Mouse (Mus musculus) kidney, postnatal 10 days (tissue): ENCODE results near the gene Tcp10c.
"Not testable (repeated sequence)": the region's sequence is repeated elsewhere in the genome, so short reads cannot be mapped to it uniquely, and the experiment has no call there.

Experiments
- DNase-seq: peaks from one replicate; pipeline ENCODE4 v3.0.0; 2021; ENCODE audit warnings: mixed read lengths

The Tcp10c gene

GRCm38 (mm10) chr17:13354521-13354920 is at the start of gene Tcp10c:
Gene Tcp10c, plus strand, starts transcription at chr17:13354572.
- not testable (repeated sequence) for DNase-seq

GRCm38 (mm10) chr17:13307852-13308251 is 46.5 kb upstream of the Tcp10c start:
- DNase-seq, result peak; percentile 56

GRCm38 (mm10) chr17:13308344-13308743 is 46.0 kb upstream of the Tcp10c start:
- peak; percentile 34 for DNase-seq

- DNase-seq, result peak; percentile 72
Measured at GRCm38 (mm10) chr17:13308746-13309145, 45.6 kb upstream of the Tcp10c start.

GRCm38 (mm10) chr17:13309182-13309631 is 45.2 kb upstream of the Tcp10c start:
- peak; percentile 40 for DNase-seq

DNA sequence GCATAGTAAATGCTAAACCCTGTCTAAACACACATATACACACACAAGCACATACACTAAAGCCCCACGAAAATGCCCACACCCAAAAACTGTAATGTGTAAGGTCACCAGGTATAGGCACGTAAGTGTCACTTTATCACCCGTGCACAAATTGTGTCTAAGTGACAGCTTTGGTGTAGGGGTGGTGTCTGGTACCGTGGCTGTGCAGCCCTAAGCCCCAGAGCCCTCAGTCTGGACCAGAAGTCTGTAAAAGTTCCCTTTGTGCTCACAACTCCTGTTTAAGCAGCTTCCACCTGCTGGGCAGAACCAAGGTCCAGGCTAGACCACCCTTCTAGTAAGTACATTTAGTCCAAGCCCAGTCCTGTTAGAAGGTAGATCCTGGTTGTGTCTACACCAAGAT is 24.4 kb upstream of the Tcp10c start:
- not testable (repeated sequence) for DNase-seq

DNA sequence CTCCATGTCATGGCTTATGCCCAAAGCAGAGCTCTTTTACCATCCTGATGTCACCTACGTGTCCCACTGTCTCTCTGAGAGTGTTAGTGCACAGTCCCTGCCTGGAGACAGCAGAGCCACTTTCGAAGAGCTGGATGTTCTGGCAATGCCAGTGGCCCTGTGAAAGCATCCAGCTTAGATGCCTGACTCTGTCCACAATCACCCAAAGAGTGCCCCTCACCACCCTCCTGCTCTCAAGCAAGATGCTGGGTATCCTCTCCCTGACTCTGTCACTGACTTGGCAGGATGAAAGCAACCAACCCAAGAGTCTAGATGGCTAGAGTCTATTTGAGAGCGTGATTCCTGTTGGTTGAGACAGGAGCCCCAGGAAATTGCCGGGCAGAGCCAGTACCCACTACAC is 23.2 kb upstream of the Tcp10c start:
- not testable (repeated sequence) for DNase-seq

- not testable (repeated sequence) for DNase-seq
Measured at GRCm38 (mm10) chr17:13332496-13332895, 21.9 kb upstream of the Tcp10c start.

- peak; percentile 47 for DNase-seq
Measured at GRCm38 (mm10) chr17:13336979-13337749, 17.2 kb upstream of the Tcp10c start.

DNA sequence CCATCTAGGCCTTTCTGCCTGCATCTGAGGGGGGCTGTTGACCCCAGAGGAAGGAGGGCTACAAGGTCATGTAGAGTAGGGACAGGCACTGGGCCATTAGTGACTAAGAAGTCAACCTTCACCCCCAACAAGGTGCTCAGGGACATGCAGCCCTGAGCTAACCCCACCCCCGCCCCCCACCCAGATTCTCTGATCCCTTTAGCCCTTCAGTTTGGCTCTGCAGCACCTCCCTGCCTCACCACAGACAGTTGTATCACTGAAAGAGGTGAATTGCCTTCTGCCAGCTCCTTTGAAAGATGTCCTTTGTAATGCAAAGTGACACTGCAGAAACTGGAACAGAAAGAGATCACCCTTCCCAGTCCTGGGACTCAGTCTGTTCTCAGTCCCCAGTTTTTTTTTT is 16.4 kb upstream of the Tcp10c start:
- DNase-seq, result not testable (repeated sequence)

- DNase-seq, result not testable (repeated sequence)
Measured at GRCm38 (mm10) chr17:13340071-13340470, 14.3 kb upstream of the Tcp10c start.

- DNase-seq, result not testable (repeated sequence)
Measured at GRCm38 (mm10) chr17:13345923-13346322, 8.4 kb upstream of the Tcp10c start.

DNA sequence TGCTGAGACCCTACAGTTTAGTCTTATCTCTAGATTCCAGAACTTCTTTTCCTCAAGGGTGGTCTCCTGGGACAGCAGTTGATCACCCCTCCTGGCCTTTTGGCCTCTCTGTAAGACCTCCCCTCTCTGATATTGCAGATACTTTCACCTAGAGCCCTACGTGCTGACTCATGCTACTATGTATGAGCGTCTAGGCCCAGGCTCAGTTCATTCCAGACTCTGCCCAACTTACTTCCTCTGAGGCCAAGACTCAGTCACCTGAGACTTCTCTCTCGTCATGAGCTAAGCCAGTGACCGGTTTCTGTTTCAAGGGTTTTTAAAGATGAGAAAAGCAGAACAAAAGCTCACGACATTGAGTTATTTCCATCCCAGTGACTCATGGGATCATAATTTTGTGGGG is 4.8 kb upstream of the Tcp10c start:
- not testable (repeated sequence) for DNase-seq

GRCm38 (mm10) chr17:13353249-13353648 is 1.1 kb upstream of the Tcp10c start:
- not testable (repeated sequence) for DNase-seq

GRCm38 (mm10) chr17:13362489-13362888 is 8.1 kb downstream of the Tcp10c start:
- not testable (repeated sequence) for DNase-seq

GRCm38 (mm10) chr17:13363773-13364172 is 9.4 kb downstream of the Tcp10c start:
- DNase-seq, result not testable (repeated sequence)

DNA sequence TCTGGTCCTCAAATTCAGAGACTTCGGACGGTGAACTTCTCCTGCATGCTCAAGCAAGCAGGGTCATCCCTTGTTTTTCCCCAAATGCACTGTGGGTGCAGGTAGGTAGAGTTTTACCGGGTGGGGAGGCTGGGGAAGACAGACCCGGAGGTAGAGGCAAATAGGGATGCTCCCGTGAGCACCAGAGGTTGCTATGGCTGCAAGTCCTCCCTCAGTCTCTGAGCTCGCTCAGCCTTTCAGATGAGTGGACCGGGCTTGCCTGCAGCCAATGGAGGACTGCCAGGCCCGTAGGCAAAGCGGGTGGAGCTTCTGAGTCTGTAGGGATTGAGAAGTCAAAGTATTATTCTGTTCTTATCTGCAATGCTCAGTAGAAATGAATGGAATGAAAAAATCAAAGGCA is 9.8 kb downstream of the Tcp10c start:
- DNase-seq, result not testable (repeated sequence)

GRCm38 (mm10) chr17:13367181-13367580 is 12.8 kb downstream of the Tcp10c start:
- DNase-seq, result not testable (repeated sequence)

DNA sequence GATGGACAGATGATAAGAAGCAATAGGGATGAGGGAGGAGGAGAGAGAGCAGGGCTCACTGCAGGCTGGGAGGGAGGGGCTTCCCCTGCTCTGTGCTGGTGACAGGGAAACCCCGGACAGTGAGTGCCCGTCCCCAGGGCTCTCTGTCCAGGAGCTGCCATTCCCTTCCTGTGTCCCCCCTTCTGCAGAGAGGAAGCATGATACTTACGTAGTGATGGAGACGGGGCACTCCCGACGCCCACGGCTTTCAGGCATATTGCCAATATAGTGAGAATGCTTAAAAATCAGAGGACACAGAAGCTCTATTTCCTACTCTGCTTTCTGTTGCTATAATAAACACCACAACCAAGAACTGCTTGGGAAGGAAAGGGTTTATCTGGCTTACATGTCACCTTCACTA is 14.3 kb downstream of the Tcp10c start:
- DNase-seq, result not testable (repeated sequence)

DNA sequence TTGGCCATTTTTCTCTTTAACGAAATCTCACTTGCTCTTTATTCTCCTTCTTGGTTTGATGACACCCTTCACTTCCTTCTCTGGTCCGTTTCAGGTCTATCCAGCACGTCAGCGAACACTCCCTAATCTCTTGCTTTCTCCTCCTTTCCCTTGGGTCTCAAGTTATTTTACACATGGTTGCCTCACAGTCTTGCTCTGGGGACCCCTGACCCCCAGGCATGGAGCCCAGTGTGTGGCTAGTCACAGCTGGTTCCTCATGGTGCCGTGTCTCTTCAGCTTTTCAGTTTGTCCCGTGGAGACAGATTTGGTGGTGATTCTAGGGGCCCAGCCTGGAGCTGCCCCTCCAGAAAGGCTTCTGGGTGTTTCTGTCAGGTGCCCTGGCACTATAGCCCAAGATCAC is 16.4 kb downstream of the Tcp10c start:
- not testable (repeated sequence) for DNase-seq

DNA sequence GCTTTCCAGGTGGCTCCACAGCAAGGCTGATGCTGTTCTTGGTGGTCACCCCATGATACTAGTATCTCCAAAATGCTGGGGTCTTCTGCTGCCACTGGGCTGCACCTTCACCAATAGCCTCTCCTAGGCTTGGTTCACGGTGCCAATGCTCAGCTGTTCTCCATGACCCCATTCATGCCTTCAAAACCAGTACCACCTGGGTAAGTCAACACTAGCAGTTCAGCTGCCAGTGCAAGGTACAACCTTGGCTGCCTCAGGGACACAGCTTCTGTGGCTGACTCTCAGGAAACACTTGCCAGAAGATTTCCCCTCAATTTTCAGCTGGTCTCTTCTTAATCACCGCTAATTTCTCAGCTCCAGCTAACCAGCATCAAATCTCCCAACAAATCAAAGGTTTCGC is 24.0 kb downstream of the Tcp10c start:
- not testable (repeated sequence) for DNase-seq

GRCm38 (mm10) chr17:13379951-13380615 is 25.7 kb downstream of the Tcp10c start:
- DNase-seq, result not testable (repeated sequence)

DNA sequence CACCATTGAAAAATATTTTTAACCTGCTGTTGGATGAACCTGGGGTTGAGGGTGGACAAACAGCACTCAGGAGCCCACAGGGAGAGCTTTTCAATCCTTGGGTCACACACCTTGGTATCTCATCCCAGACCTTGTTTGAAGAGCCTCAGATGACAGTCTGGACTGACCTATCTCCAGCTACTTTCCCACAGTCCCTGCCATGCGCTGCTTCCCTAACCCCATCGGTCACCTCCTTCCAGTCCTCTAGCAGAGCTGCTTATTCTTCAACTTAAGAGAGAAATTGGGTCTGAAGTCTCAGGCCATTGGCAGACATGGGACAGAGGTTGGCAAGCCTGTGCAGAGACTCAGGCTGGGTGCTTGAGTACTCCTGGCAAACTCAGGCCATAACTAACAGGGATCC is 26.9 kb downstream of the Tcp10c start:
- not testable (repeated sequence) for DNase-seq

GRCm38 (mm10) chr17:13391020-13391419 is 36.6 kb downstream of the Tcp10c start:
- DNase-seq, result not testable (repeated sequence)
